Mouse (Mus musculus): Measurements from ENCODE around the gene Yod1. TPM values are rescaled to one million over a fixed set of nuclear protein-coding genes. Genes with fewer than 3 reads are reported as not detected.

The Yod1 gene
- polyA plus RNA-seq, 1 experiment from 2014 or later = 9.7 TPM

DNA sequence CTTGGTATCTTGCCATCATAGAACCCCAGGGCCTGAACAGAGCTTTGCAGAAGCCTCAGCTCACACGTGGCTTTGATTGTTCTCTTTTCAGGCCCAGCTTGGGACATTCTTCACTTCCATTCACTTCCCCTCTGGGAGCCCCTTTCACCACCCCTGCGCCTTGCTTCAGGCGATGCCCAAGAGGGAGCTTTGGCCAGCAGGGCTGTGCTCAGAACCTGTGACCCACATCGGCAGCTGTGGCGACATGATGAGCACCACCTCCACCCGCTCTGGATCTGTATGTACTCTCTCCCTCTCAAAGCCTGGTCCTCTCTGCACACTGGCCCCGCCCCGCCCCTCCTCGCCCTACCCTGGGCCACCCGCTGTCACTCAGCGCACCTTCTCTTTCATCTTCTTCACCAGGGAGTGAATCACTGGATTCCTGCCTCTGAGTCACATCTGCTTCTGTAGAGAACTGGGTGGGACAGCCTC is 20.3 kb downstream of the Yod1 start:
- 43% methylated on average over 11 of the region's 11 CpGs for WGBS
- Histone ChIP-seq H3K27ac (no peak overlapping the region), H3K9ac (ENCODE audit: low read depth, low read length) (no peak overlapping the region), H3K27me3 (ENCODE audit: insufficient read depth, low read length) (no peaks in the 10 kb centered on the region), H3K9me3 (replicated peaks; ENCODE audit: low read length) (no peaks in the 10 kb centered on the region), H3K4me1 (replicated peaks; ENCODE audit: insufficient read depth, low read length) (peaks cover 7% of the 10 kb centered on the region; the same call in 1 of the 2 replicates), H3K36me3 (ENCODE audit: insufficient read depth, low read length) (no peaks in the 10 kb centered on the region), H3K4me3 (replicated peaks; ENCODE audit: low read depth, low read length) (no peak overlapping the region), H3K4me2 (ENCODE audit: low read length) (no peak overlapping the region)
- no peak for ATAC-seq (replicated peaks; ENCODE audit: low FRiP score, low read depth)
- no peak for DNase-seq (ENCODE audit: low spot score)
- no peak for TF ChIP-seq CTCF (IDR thresholded peaks at IDR 0.05; ENCODE audit: low read depth)

GRCm38 (mm10) chr1:130737916-130738315 is 20.8 kb downstream of the Yod1 start:
- Histone ChIP-seq H3K9ac (ENCODE audit: low read depth, low read length) (no peak overlapping the region), H3K4me2 (ENCODE audit: low read length) (no peak overlapping the region), H3K9me3 (replicated peaks; ENCODE audit: low read length) (no peaks in the 10 kb centered on the region), H3K27me3 (ENCODE audit: insufficient read depth, low read length) (no peaks in the 10 kb centered on the region), H3K4me1 (replicated peaks; ENCODE audit: insufficient read depth, low read length) (peaks cover 7% of the 10 kb centered on the region; the same call in 1 of the 2 replicates), H3K27ac (no peak overlapping the region), H3K4me3 (replicated peaks; ENCODE audit: low read depth, low read length) (no peak overlapping the region), H3K36me3 (ENCODE audit: insufficient read depth, low read length) (no peaks in the 10 kb centered on the region)
- ATAC-seq (replicated peaks; ENCODE audit: low FRiP score, low read depth) (no peak), DNase-seq (ENCODE audit: low spot score) (no peak)
- TF ChIP-seq CTCF (IDR thresholded peaks at IDR 0.05; ENCODE audit: low read depth) = no peak
- WGBS = 88% methylated on average over 7 of the region's 7 CpGs

- H3K4me1 ChIP-seq (replicated peaks; ENCODE audit: insufficient read depth, low read length) = peaks cover 7% of the 10 kb centered on the region; the same call in 1 of the 2 replicates
- ATAC-seq (replicated peaks; ENCODE audit: low FRiP score, low read depth) = no peak
- H3K27me3 ChIP-seq (ENCODE audit: insufficient read depth, low read length) = no peaks in the 10 kb centered on the region
- H3K27ac ChIP-seq = no peak overlapping the region
- 67% methylated on average over 3 of the region's 3 CpGs for WGBS
- DNase-seq (ENCODE audit: low spot score) = no peak
- no peak overlapping the region for H3K4me2 ChIP-seq (ENCODE audit: low read length)
- H3K9me3 ChIP-seq (replicated peaks; ENCODE audit: low read length) = no peaks in the 10 kb centered on the region
- no peak overlapping the region for H3K9ac ChIP-seq (ENCODE audit: low read depth, low read length)
- no peak overlapping the region for H3K4me3 ChIP-seq (replicated peaks; ENCODE audit: low read depth, low read length)
- no peak for TF ChIP-seq CTCF (IDR thresholded peaks at IDR 0.05; ENCODE audit: low read depth)
- no peaks in the 10 kb centered on the region for H3K36me3 ChIP-seq (ENCODE audit: insufficient read depth, low read length)
Measured at GRCm38 (mm10) chr1:130738551-130739106, 21.5 kb downstream of the Yod1 start.

GRCm38 (mm10) chr1:130739636-130740035 is 22.5 kb downstream of the Yod1 start:
- ATAC-seq (replicated peaks; ENCODE audit: low FRiP score, low read depth) (no peak), DNase-seq (ENCODE audit: low spot score) (no peak)
- peaks cover 2% of the 10 kb centered on the region; the same call in 1 of the 2 replicates for H3K4me1 ChIP-seq (replicated peaks; ENCODE audit: insufficient read depth, low read length)
- TF ChIP-seq CTCF (IDR thresholded peaks at IDR 0.05; ENCODE audit: low read depth) = no peak
- no peaks in the 10 kb centered on the region for H3K36me3 ChIP-seq (ENCODE audit: insufficient read depth, low read length)
- no peak overlapping the region for H3K4me2 ChIP-seq (ENCODE audit: low read length)
- no peak overlapping the region for H3K4me3 ChIP-seq (replicated peaks; ENCODE audit: low read depth, low read length)
- H3K27me3 ChIP-seq (ENCODE audit: insufficient read depth, low read length) = no peaks in the 10 kb centered on the region
- no peaks in the 10 kb centered on the region for H3K9me3 ChIP-seq (replicated peaks; ENCODE audit: low read length)
- WGBS = 50% methylated on average over 3 of the region's 3 CpGs
- no peak overlapping the region for H3K27ac ChIP-seq
- H3K9ac ChIP-seq (ENCODE audit: low read depth, low read length) = no peak overlapping the region

- TF ChIP-seq CTCF (IDR thresholded peaks at IDR 0.05; ENCODE audit: low read depth) = no peak
- 65% methylated on average over 4 of the region's 4 CpGs for WGBS
- Histone ChIP-seq H3K27ac (no peak overlapping the region), H3K27me3 (ENCODE audit: insufficient read depth, low read length) (no peaks in the 10 kb centered on the region), H3K4me2 (ENCODE audit: low read length) (no peak overlapping the region), H3K9me3 (replicated peaks; ENCODE audit: low read length) (no peaks in the 10 kb centered on the region), H3K4me3 (replicated peaks; ENCODE audit: low read depth, low read length) (no peak overlapping the region), H3K36me3 (ENCODE audit: insufficient read depth, low read length) (no peaks in the 10 kb centered on the region), H3K9ac (ENCODE audit: low read depth, low read length) (no peak overlapping the region), H3K4me1 (replicated peaks; ENCODE audit: insufficient read depth, low read length) (no peaks in the 10 kb centered on the region; the same call in 1 of the 2 replicates)
- ATAC-seq (replicated peaks; ENCODE audit: low FRiP score, low read depth) (no peak; the same call in 1 of the 2 replicates), DNase-seq (ENCODE audit: low spot score) (no peak)
Measured at GRCm38 (mm10) chr1:130740227-130740648, 23.1 kb downstream of the Yod1 start.

GRCm38 (mm10) chr1:130740781-130741720 is 23.9 kb downstream of the Yod1 start:
- WGBS = 61% methylated on average over 15 of the region's 15 CpGs
- Histone ChIP-seq H3K4me3 (replicated peaks; ENCODE audit: low read depth, low read length) (no peak overlapping the region), H3K4me2 (ENCODE audit: low read length) (no peak overlapping the region), H3K4me1 (replicated peaks; ENCODE audit: insufficient read depth, low read length) (no peaks in the 10 kb centered on the region; the same call in 1 of the 2 replicates), H3K27ac (no peak overlapping the region), H3K9me3 (replicated peaks; ENCODE audit: low read length) (no peaks in the 10 kb centered on the region), H3K27me3 (ENCODE audit: insufficient read depth, low read length) (no peaks in the 10 kb centered on the region), H3K36me3 (ENCODE audit: insufficient read depth, low read length) (no peaks in the 10 kb centered on the region), H3K9ac (ENCODE audit: low read depth, low read length) (no peak overlapping the region)
- DNase-seq (ENCODE audit: low spot score) (no peak), ATAC-seq (replicated peaks; ENCODE audit: low FRiP score, low read depth) (no peak)
- no peak for TF ChIP-seq CTCF (IDR thresholded peaks at IDR 0.05; ENCODE audit: low read depth)

Measured in kidney, postnatal 0 days (tissue).